Mouse (Mus musculus) forebrain, embryonic 11.5 days (tissue): ENCODE measurements around the gene Bcl7c. TPM values are rescaled to one million over a fixed set of nuclear protein-coding genes. Genes with fewer than 3 reads are reported as not detected.
A peak's percentile ranks its signal among the peaks of the same experiment; 100 is the strongest.
"Not testable (repeated sequence)": the region's sequence is repeated elsewhere in the genome, so short reads cannot be mapped to it uniquely, and the experiment has no call there.

Experiments used
- ATAC-seq: fragments of 200-750 bp; cut with Nextera tagmentation; replicated peaks from 2 replicates; pipeline ENCODE4 v1.8.0; 2017; ENCODE audit warnings: moderate TSS enrichment; ENCODE audit not compliant: low FRiP score
- DNase-seq: peaks from one replicate; pipeline ENCODE4 v3.0.0-alpha.2; 2017; ENCODE audit warnings: low spot score
- H3K27ac ChIP-seq: fragments of 300-500 bp; sonication (generic); 2 replicates; pipeline ENCODE4 v1.5.1; 2014; ENCODE audit warnings: low read depth, low read length
- H3K27me3 ChIP-seq: fragments of 300-500 bp; sonication (generic); 2 replicates; pipeline ENCODE4 v1.6.1; 2014; ENCODE audit warnings: mild to moderate bottlenecking, low read length, mixed read lengths; ENCODE audit not compliant: control insufficient read depth, insufficient read depth
- H3K36me3 ChIP-seq: fragments of 300-500 bp; sonication (generic); 2 replicates; pipeline ENCODE4 v1.6.1; 2014; ENCODE audit warnings: mild to moderate bottlenecking, low read length, moderate library complexity, mixed read lengths; ENCODE audit not compliant: control insufficient read depth, insufficient read depth
- H3K4me1 ChIP-seq: fragments of 300-500 bp; sonication (generic); replicated peaks from 2 replicates; pipeline ENCODE4 v1.6.1; 2014; ENCODE audit warnings: low read length, mixed read lengths; ENCODE audit not compliant: control insufficient read depth, insufficient read depth
- H3K4me2 ChIP-seq: fragments of 300-500 bp; sonication (generic); 2 replicates; pipeline ENCODE4 v1.6.1; 2014; ENCODE audit warnings: low read depth, mild to moderate bottlenecking, low read length, moderate library complexity, mixed read lengths; ENCODE audit not compliant: severe bottlenecking
- H3K4me3 ChIP-seq: fragments of 300-500 bp; sonication (generic); 2 replicates; pipeline ENCODE4 v1.5.1; 2014; ENCODE audit warnings: low read depth, low read length
- H3K9ac ChIP-seq: fragments of 300-500 bp; sonication (generic); 2 replicates; pipeline ENCODE4 v1.6.1; 2014; ENCODE audit warnings: low read length
- H3K9me3 ChIP-seq: fragments of 300-500 bp; sonication (generic); 2 replicates; pipeline ENCODE4 v1.6.1; 2016; ENCODE audit warnings: low read length, mixed read lengths; ENCODE audit not compliant: control insufficient read depth
- WGBS: fragments of 180-500 bp; shearing (Covaris S2); extraction: QIAGEN DNeasy Blood & Tissue Kit; methylation state at CpG from one replicate; pipeline ENCODE4 v1.1.7; 2014; 5-methylcytosine and 5-hydroxymethylcytosine counted together
- polyA plus RNA-seq: library from polyadenylated mRNA; unstranded; fragments of >200 nt; fragmentation: Nextera tagmentation; extraction: Ambion mirVana; gene quantifications from 2 replicates; pipeline ENCODE4 v1.2.1, GENCODE M21; 2014

The Bcl7c gene
- polyA plus RNA-seq, 1 experiment from 2014 or later, result 59.5 TPM

- Histone ChIP-seq H3K4me2 (no peak overlapping the region), H3K27me3 (no peaks in the 10 kb centered on the region), H3K9me3 (no peaks in the 10 kb centered on the region), H3K36me3 (no peaks in the 10 kb centered on the region), H3K9ac (no peak overlapping the region), H3K27ac (no peak overlapping the region), H3K4me3 (no peak overlapping the region), H3K4me1 (no peaks in the 10 kb centered on the region)
- DNase-seq (no peak), ATAC-seq (no peak)
- 85% methylated on average over 4 of the region's 4 CpGs for WGBS
Measured at GRCm38 (mm10) chr7:127626471-127626870, 82.3 kb downstream of the Bcl7c start.

GRCm38 (mm10) chr7:127626039-127626438 lies 82.7 kb downstream of the Bcl7c start:
- DNase-seq (no peak), ATAC-seq (no peak)
- H3K9me3 ChIP-seq, result no peaks in the 10 kb centered on the region
- H3K27me3 ChIP-seq, result no peaks in the 10 kb centered on the region
- H3K4me1 ChIP-seq, result no peaks in the 10 kb centered on the region
- WGBS, result 94% methylated on average over 7 of the region's 7 CpGs
- H3K27ac ChIP-seq, result no peak overlapping the region
- no peak overlapping the region for H3K9ac ChIP-seq
- no peaks in the 10 kb centered on the region for H3K36me3 ChIP-seq
- H3K4me2 ChIP-seq, result no peak overlapping the region
- no peak overlapping the region for H3K4me3 ChIP-seq

- peaks cover 13% of the 10 kb centered on the region; the same call in 1 of the 2 replicates for H3K4me1 ChIP-seq
- H3K9me3 ChIP-seq, H3K4me2 ChIP-seq, DNase-seq, H3K9ac ChIP-seq, H3K36me3 ChIP-seq, H3K27ac ChIP-seq, ATAC-seq, H3K4me3 ChIP-seq, H3K27me3 ChIP-seq: not testable (repeated sequence)
- WGBS, result 80% methylated on average over 6 of the region's 8 CpGs
Measured at GRCm38 (mm10) chr7:127618402-127618801, 90.3 kb downstream of the Bcl7c start.

GRCm38 (mm10) chr7:127617962-127618361 lies 90.8 kb downstream of the Bcl7c start:
- ATAC-seq, result no peak
- Histone ChIP-seq H3K9me3 (no peaks in the 10 kb centered on the region), H3K4me1 (peaks cover 14% of the 10 kb centered on the region; the same call in 1 of the 2 replicates), H3K4me2 (no peak overlapping the region), H3K4me3 (no peak overlapping the region), H3K36me3 (no peaks in the 10 kb centered on the region), H3K9ac (no peak overlapping the region), H3K27ac (no peak overlapping the region; the same call in 1 of the 2 replicates), H3K27me3 (no peaks in the 10 kb centered on the region)
- WGBS, result 38% methylated on average over 2 of the region's 2 CpGs
- DNase-seq, result peak; percentile 74

- Histone ChIP-seq H3K27me3 (no peaks in the 10 kb centered on the region), H3K36me3 (peaks cover 3% of the 10 kb centered on the region; the same call in 1 of the 2 replicates), H3K4me3 (no peak overlapping the region), H3K4me1 (peaks cover 14% of the 10 kb centered on the region; the same call in 1 of the 2 replicates), H3K9me3 (no peaks in the 10 kb centered on the region), H3K9ac (no peak overlapping the region), H3K27ac (no peak overlapping the region), H3K4me2 (no peak overlapping the region)
- no peak for DNase-seq
- no peak for ATAC-seq
- WGBS, result 65% methylated on average over 1 of the region's 1 CpGs
Measured at GRCm38 (mm10) chr7:127616881-127617280, 91.9 kb downstream of the Bcl7c start.

GRCm38 (mm10) chr7:127616336-127616735 lies 92.4 kb downstream of the Bcl7c start:
- Histone ChIP-seq H3K9ac (no peak overlapping the region), H3K36me3 (peaks cover 8% of the 10 kb centered on the region; the same call in 1 of the 2 replicates), H3K27me3 (no peaks in the 10 kb centered on the region), H3K4me1 (peaks cover 14% of the 10 kb centered on the region; the same call in 1 of the 2 replicates), H3K4me3 (no peak overlapping the region), H3K9me3 (no peaks in the 10 kb centered on the region), H3K27ac (no peak overlapping the region), H3K4me2 (peak overlapping the region; percentile 21; the same call in 1 of the 2 replicates)
- DNase-seq, result no peak
- no peak for ATAC-seq
- 75% methylated on average over 1 of the region's 1 CpGs for WGBS

GRCm38 (mm10) chr7:127614891-127615843 lies 93.6 kb downstream of the Bcl7c start, which contains the start of gene Zfp629:
Gene Zfp629, minus strand, starts transcription at chr7:127615797.
- Histone ChIP-seq H3K9ac (peak within 1 kb of the TSS; percentile 97), H3K27me3 (no peaks in the 10 kb centered on the region), H3K4me1 (peaks cover 14% of the 10 kb centered on the region; the same call in 1 of the 2 replicates), H3K27ac (peak within 1 kb of the TSS; percentile 80), H3K4me2 (peak within 1 kb of the TSS; percentile 84), H3K4me3 (peak within 1 kb of the TSS; percentile 99), H3K9me3 (no peaks in the 10 kb centered on the region), H3K36me3 (peaks cover 19% of the 10 kb centered on the region)
- ATAC-seq (peak; percentile 88), DNase-seq (peak; percentile 90)
- under 1% methylated on average over 43 of the region's 50 CpGs for WGBS

- H3K27ac ChIP-seq, result peak overlapping the region; percentile 80
- H3K9ac ChIP-seq, result peak overlapping the region; percentile 97
- no peaks in the 10 kb centered on the region for H3K9me3 ChIP-seq
- H3K36me3 ChIP-seq, result peaks cover 22% of the 10 kb centered on the region
- DNase-seq, result peak; percentile 81
- peak overlapping the region; percentile 99 for H3K4me3 ChIP-seq
- WGBS, result 0% methylated on average over 24 of the region's 44 CpGs
- H3K4me1 ChIP-seq, result peaks cover 14% of the 10 kb centered on the region; the same call in 1 of the 2 replicates
- H3K27me3 ChIP-seq, result no peaks in the 10 kb centered on the region
- peak; percentile 53 for ATAC-seq
- H3K4me2 ChIP-seq, result peak overlapping the region; percentile 84
Measured at GRCm38 (mm10) chr7:127614511-127614890, 94.2 kb downstream of the Bcl7c start.
